Mouse (Mus musculus) midbrain, embryonic 12.5 days (tissue): ENCODE measurements around the gene Shank2. TPM values are rescaled to one million over a fixed set of nuclear protein-coding genes. Genes with fewer than 3 reads are reported as not detected.

Experiments used
- ATAC-seq: fragments of 200-750 bp; cut with Nextera tagmentation; 2 replicates; pipeline ENCODE4 v1.8.0; 2017; ENCODE audit warnings: low read depth, moderate TSS enrichment, moderate library complexity; ENCODE audit not compliant: low FRiP score
- H3K27ac ChIP-seq: fragments of 300-500 bp; sonication (generic); replicated peaks from 2 replicates; pipeline ENCODE4 v1.5.1; 2016; ENCODE audit warnings: mild to moderate bottlenecking
- H3K27me3 ChIP-seq: fragments of 300-500 bp; sonication (generic); 2 replicates; pipeline ENCODE4 v1.6.1; 2016; ENCODE audit warnings: mild to moderate bottlenecking
- H3K36me3 ChIP-seq: fragments of 300-500 bp; sonication (generic); 2 replicates; pipeline ENCODE4 v1.6.1; 2016
- H3K4me1 ChIP-seq: fragments of 300-500 bp; sonication (generic); 2 replicates; pipeline ENCODE4 v1.6.1; 2016
- H3K4me2 ChIP-seq: fragments of 300-500 bp; sonication (generic); replicated peaks from 2 replicates; pipeline ENCODE4 v1.6.1; 2016; ENCODE audit warnings: mild to moderate bottlenecking, moderate library complexity
- H3K4me3 ChIP-seq: fragments of 300-500 bp; sonication (generic); 2 replicates; pipeline ENCODE4 v1.5.1; 2016; ENCODE audit warnings: mild to moderate bottlenecking
- H3K9ac ChIP-seq: fragments of 300-500 bp; sonication (generic); replicated peaks from 2 replicates; pipeline ENCODE4 v1.6.1; 2016; ENCODE audit warnings: mild to moderate bottlenecking, moderate library complexity
- H3K9me3 ChIP-seq: fragments of 300-500 bp; sonication (generic); 2 replicates; pipeline ENCODE4 v1.6.1; 2016; ENCODE audit warnings: mild to moderate bottlenecking
- WGBS: fragments of 180-500 bp; shearing (Covaris S2); methylation state at CpG from one replicate; pipeline ENCODE4 v1.1.7; 2016; 5-methylcytosine and 5-hydroxymethylcytosine counted together
- polyA plus RNA-seq: library from polyadenylated mRNA; unstranded; fragments of >200 nt; fragmentation: Nextera tagmentation; extraction: Ambion mirVana; gene quantifications from 2 replicates; pipeline ENCODE4 v1.2.1, GENCODE M21; 2016

Gene Shank2
- polyA plus RNA-seq, 1 experiment from 2014 or later = 2.8 TPM

GRCm38 (mm10) chr7:144175481-144176233 lies 173.9 kb downstream of the Shank2 start:
- peaks cover 50% of the 10 kb centered on the region for H3K27me3 ChIP-seq
- ATAC-seq = peak; percentile 41; the same call in 1 of the 2 replicates

GRCm38 (mm10) chr7:144176234-144176730 lies 174.6 kb downstream of the Shank2 start:
- Histone ChIP-seq H3K4me2 (peak overlapping the region; percentile 62), H3K36me3 (no peaks in the 10 kb centered on the region), H3K27ac (no peak overlapping the region), H3K27me3 (peaks cover 50% of the 10 kb centered on the region), H3K4me1 (peaks cover 14% of the 10 kb centered on the region), H3K9me3 (no peaks in the 10 kb centered on the region), H3K4me3 (0 out of 2 replicates have a peak overlapping the region, but pooled peaks have one; percentile 38), H3K9ac (peak overlapping the region; percentile 48; the same call in 1 of the 2 replicates)
- WGBS = 84% methylated on average over 3 of the region's 3 CpGs
- no peak for ATAC-seq

More at GRCm38 (mm10) chr7:144175481-144176233, 173.9 kb downstream of the Shank2 start:
- Histone ChIP-seq H3K4me2 (peak overlapping the region; percentile 62), H3K27ac (0 out of 2 replicates have a peak overlapping the region, but pooled peaks have one; percentile 35), H3K9me3 (no peaks in the 10 kb centered on the region), H3K4me3 (peak overlapping the region; percentile 38), H3K4me1 (peaks cover 14% of the 10 kb centered on the region), H3K9ac (peak overlapping the region; percentile 48), H3K36me3 (no peaks in the 10 kb centered on the region)
- WGBS = 4% methylated on average over 40 of the region's 40 CpGs

GRCm38 (mm10) chr7:144179436-144179835 lies 177.7 kb downstream of the Shank2 start:
- 91% methylated on average over 6 of the region's 6 CpGs for WGBS
- no peak for ATAC-seq
- peaks cover 14% of the 10 kb centered on the region for H3K4me1 ChIP-seq
- no peak overlapping the region for H3K4me2 ChIP-seq
- no peak overlapping the region for H3K27ac ChIP-seq
- H3K9me3 ChIP-seq = no peaks in the 10 kb centered on the region
- no peak overlapping the region for H3K9ac ChIP-seq
- no peak overlapping the region for H3K4me3 ChIP-seq
- peaks cover 34% of the 10 kb centered on the region for H3K27me3 ChIP-seq
- H3K36me3 ChIP-seq = no peaks in the 10 kb centered on the region

- ATAC-seq = no peak
- no peaks in the 10 kb centered on the region for H3K36me3 ChIP-seq
- H3K9ac ChIP-seq = no peak overlapping the region
- 24% methylated on average over 6 of the region's 6 CpGs for WGBS
- H3K9me3 ChIP-seq = no peaks in the 10 kb centered on the region
- no peak overlapping the region for H3K4me3 ChIP-seq
- H3K27ac ChIP-seq = no peak overlapping the region
- peaks cover 2% of the 10 kb centered on the region; the same call in 1 of the 2 replicates for H3K4me1 ChIP-seq
- peaks cover 22% of the 10 kb centered on the region for H3K27me3 ChIP-seq
- no peak overlapping the region for H3K4me2 ChIP-seq
Observed at GRCm38 (mm10) chr7:144180885-144181284, 179.2 kb downstream of the Shank2 start.

GRCm38 (mm10) chr7:144187869-144188430 lies 186.2 kb downstream of the Shank2 start:
- Histone ChIP-seq H3K36me3 (no peaks in the 10 kb centered on the region), H3K4me2 (no peak overlapping the region), H3K9ac (no peak overlapping the region), H3K4me3 (no peak overlapping the region), H3K27me3 (no peaks in the 10 kb centered on the region), H3K4me1 (no peaks in the 10 kb centered on the region), H3K27ac (no peak overlapping the region), H3K9me3 (no peaks in the 10 kb centered on the region)
- WGBS = 77% methylated on average over 11 of the region's 11 CpGs
- ATAC-seq = no peak

- Histone ChIP-seq H3K27me3 (no peaks in the 10 kb centered on the region), H3K4me3 (no peak overlapping the region), H3K27ac (no peak overlapping the region), H3K4me2 (no peak overlapping the region), H3K4me1 (no peaks in the 10 kb centered on the region), H3K9me3 (no peaks in the 10 kb centered on the region), H3K36me3 (no peaks in the 10 kb centered on the region), H3K9ac (no peak overlapping the region)
- 92% methylated on average over 4 of the region's 4 CpGs for WGBS
- ATAC-seq = no peak
Observed at GRCm38 (mm10) chr7:144189446-144189845, 187.7 kb downstream of the Shank2 start.

- H3K36me3 ChIP-seq = no peaks in the 10 kb centered on the region
- H3K27ac ChIP-seq = no peak overlapping the region
- H3K9ac ChIP-seq = no peak overlapping the region
- no peak overlapping the region for H3K4me2 ChIP-seq
- no peaks in the 10 kb centered on the region for H3K9me3 ChIP-seq
- ATAC-seq = no peak
- no peaks in the 10 kb centered on the region; the same call in 1 of the 2 replicates for H3K4me1 ChIP-seq
- no peak overlapping the region for H3K4me3 ChIP-seq
- WGBS = 88% methylated on average over 2 of the region's 2 CpGs
- H3K27me3 ChIP-seq = no peaks in the 10 kb centered on the region
Observed at GRCm38 (mm10) chr7:144198491-144198890, 196.8 kb downstream of the Shank2 start.

- no peak for ATAC-seq
- Histone ChIP-seq H3K4me3 (no peak overlapping the region), H3K9ac (no peak overlapping the region), H3K4me1 (no peaks in the 10 kb centered on the region), H3K36me3 (no peaks in the 10 kb centered on the region), H3K4me2 (no peak overlapping the region), H3K27me3 (no peaks in the 10 kb centered on the region), H3K27ac (no peak overlapping the region), H3K9me3 (no peaks in the 10 kb centered on the region)
- 79% methylated on average over 7 of the region's 7 CpGs for WGBS
Observed at GRCm38 (mm10) chr7:144202017-144202682, 200.4 kb downstream of the Shank2 start.

GRCm38 (mm10) chr7:144204290-144204689 lies 202.6 kb downstream of the Shank2 start:
- Histone ChIP-seq H3K36me3 (no peaks in the 10 kb centered on the region), H3K27ac (no peak overlapping the region), H3K27me3 (no peaks in the 10 kb centered on the region), H3K4me3 (no peak overlapping the region), H3K9me3 (no peaks in the 10 kb centered on the region), H3K4me1 (no peaks in the 10 kb centered on the region), H3K9ac (no peak overlapping the region), H3K4me2 (no peak overlapping the region)
- 76% methylated on average over 3 of the region's 3 CpGs for WGBS
- ATAC-seq = no peak

- WGBS = 85% methylated on average over 1 of the region's 1 CpGs
- ATAC-seq = no peak
Observed at GRCm38 (mm10) chr7:144205161-144205560, 203.4 kb downstream of the Shank2 start.

GRCm38 (mm10) chr7:144205837-144206236 lies 204.1 kb downstream of the Shank2 start:
- no peaks in the 10 kb centered on the region for H3K4me1 ChIP-seq
- H3K27me3 ChIP-seq = peaks cover 4% of the 10 kb centered on the region; the same call in 1 of the 2 replicates
- no peaks in the 10 kb centered on the region for H3K36me3 ChIP-seq
- WGBS = 84% methylated on average over 3 of the region's 3 CpGs
- no peak overlapping the region for H3K27ac ChIP-seq
- ATAC-seq = no peak
- no peak overlapping the region for H3K4me3 ChIP-seq
- no peak overlapping the region for H3K4me2 ChIP-seq
- no peaks in the 10 kb centered on the region for H3K9me3 ChIP-seq
- no peak overlapping the region for H3K9ac ChIP-seq

More at GRCm38 (mm10) chr7:144205161-144205560, 203.4 kb downstream of the Shank2 start:
- no peak overlapping the region for H3K9ac ChIP-seq
- no peaks in the 10 kb centered on the region for H3K9me3 ChIP-seq
- H3K4me2 ChIP-seq = no peak overlapping the region
- H3K4me3 ChIP-seq = no peak overlapping the region
- H3K27me3 ChIP-seq = no peaks in the 10 kb centered on the region
- no peaks in the 10 kb centered on the region for H3K4me1 ChIP-seq
- no peak overlapping the region for H3K27ac ChIP-seq
- no peaks in the 10 kb centered on the region for H3K36me3 ChIP-seq

GRCm38 (mm10) chr7:144206254-144206653 lies 204.5 kb downstream of the Shank2 start:
- no peaks in the 10 kb centered on the region for H3K36me3 ChIP-seq
- no peaks in the 10 kb centered on the region for H3K9me3 ChIP-seq
- no peak overlapping the region for H3K27ac ChIP-seq
- no peak overlapping the region for H3K4me3 ChIP-seq
- no peaks in the 10 kb centered on the region for H3K4me1 ChIP-seq
- H3K9ac ChIP-seq = no peak overlapping the region
- no peak overlapping the region for H3K4me2 ChIP-seq
- no peak for ATAC-seq
- 80% methylated on average over 5 of the region's 5 CpGs for WGBS
- peaks cover 4% of the 10 kb centered on the region; the same call in 1 of the 2 replicates for H3K27me3 ChIP-seq
